Mouse (Mus musculus): ENCODE data around the gene Slc29a2.

Gene Slc29a2

DNA sequence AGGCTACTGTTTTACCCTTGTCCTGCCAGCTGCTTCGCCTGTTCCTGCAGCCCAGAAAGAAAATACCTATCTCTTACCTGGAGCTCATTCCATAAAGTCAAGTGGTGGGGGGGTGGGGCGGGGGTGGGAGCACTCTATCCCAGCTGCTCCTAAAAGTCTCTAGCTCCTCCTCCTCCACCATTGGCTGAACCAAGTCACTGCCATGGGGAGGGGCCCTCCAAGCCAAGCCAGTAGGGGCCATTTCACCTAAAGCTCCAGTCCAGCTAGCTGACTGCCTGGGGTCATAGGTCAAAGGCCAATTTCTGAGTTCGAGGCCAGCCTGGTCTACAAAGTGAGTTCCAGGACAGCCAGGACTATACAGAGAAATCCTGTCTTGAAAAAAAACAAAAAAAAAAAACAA is 9.0 kb downstream of the Slc29a2 start:
- no peak for DNase-seq (ENCODE audit: low spot score in 2 of 2)

DNA sequence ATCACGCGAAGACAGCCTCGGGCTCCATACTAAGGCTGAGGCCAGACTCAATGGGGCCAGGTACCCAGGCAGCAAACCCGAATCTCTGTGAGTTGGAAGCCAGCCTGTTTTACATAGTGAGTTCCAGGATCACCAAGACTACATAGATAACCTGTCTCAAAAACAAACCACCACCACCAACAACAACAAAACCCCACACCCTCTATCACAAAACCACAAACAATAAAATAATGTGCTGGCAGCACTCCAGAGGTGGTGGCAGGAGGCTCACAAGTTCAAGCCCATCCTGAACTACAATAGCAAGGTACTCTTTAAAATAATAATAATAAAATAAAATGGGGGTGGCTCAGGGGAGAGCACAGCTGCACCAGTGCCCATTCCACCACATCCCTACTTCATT is 12.9 kb downstream of the Slc29a2 start:
- DNase-seq (ENCODE audit: low spot score in 2 of 2) = no peak

DNA sequence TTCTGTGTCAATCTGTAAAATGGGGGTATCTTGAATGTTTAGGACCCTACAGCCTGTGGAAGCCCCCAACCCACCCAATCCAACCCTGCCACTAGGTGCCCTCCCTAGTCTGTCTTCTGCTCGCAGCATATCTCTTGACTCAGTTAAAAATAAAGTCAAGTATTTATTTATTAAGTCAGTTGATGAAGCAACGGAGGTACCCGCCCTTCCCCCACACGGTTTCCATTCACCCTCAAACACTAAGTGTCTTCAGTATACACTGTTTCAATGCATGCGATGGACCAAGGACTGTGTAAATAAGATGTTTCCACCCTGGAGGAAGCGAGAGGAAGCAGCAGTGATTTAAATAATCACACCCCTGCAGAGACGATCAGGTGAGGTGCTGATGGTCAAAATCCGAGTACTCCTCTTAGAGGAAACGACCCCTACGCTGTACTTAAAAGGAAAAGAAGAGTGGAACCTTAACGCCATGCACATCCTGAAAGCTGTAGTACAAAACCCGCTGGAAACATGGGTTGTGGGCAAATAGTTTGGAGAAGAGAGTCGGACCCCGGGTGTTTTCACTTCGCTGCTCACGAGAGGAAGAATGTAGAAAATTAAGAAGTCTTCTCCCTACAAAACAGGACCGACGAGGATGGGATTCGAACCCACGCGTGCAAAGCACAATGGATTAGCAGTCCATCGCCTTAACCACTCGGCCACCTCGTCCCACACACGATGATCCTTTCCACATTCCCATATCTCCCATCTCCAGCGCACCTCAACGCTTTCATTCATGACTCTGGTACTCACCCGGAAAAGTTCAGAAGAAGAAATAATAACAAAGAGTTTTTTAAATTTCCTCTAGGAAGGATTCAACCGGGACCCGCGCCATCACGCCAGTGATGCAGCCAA is 14.3 kb downstream of the Slc29a2 start:
- peak; percentile 90 to 91 for DNase-seq (ENCODE audit: low spot score in 2 of 2)

DNA sequence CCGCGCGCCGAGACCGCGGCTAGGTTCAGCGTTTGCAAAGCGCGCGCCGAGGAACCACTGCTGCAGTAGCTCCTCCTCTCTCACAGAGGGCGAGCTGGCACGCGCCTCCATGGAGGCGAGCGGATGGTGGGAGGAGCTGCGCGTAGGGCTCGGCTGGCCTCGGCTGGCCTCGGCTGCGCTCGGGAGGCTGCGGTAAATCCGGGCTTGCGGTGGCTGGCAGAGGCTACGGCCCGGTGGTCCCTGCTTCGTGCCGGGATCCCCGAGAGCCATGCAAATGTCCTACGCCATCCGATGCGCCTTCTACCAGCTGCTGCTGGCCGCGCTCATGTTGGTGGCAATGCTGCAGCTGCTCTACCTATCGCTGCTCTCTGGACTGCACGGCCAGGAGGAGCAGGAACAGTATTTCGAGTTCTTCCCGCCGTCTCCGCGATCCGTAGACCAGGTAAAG is 15.1 kb downstream of the Slc29a2 start, which contains the start of the genes B4gat1 and AC124502.3:
Gene B4gat1 (plus strand): TSS at position 118 of the 448 bp plus-strand sequence.
Gene AC124502.3 (plus strand): TSS at position 183 of the 448 bp plus-strand sequence.
- DNase-seq (ENCODE audit: low spot score in 2 of 2) = peak; percentile 89 to 91

DNA sequence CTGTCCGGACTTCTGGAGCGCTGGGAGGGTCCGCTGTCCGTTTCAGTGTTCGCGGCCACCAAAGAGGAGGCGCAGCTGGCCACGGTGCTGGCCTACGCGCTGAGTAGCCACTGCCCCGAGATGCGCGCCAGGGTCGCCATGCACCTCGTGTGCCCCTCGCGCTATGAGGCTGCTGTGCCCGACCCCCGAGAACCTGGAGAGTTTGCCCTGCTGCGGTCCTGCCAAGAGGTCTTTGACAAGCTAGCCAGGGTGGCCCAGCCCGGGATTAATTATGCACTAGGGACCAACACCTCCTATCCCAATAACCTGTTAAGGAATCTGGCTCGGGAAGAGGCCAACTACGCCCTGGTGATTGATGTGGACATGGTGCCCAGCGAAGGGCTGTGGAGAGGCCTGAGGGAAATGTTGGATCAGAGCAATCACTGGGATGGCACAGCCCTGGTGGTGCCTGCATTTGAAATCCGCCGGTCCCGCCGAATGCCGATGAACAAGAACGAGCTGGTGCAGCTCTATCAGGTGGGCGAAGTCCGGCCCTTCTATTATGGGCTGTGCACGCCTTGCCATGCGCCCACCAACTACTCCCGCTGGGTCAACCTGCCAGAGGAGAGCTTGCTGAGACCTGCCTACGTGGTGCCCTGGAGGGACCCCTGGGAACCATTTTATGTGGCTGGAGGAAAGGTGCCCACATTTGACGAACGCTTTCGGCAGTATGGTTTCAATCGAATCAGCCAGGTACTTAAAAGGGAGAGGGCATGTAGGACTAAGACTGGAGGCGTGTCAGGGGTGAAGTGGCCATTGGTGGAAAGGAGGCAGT is 15.8 kb downstream of the Slc29a2 start:
- DNase-seq (ENCODE audit: low spot score in 2 of 2) = peak in 1 of 2 experiments; percentile 43

GRCm38 (mm10) chr19:5040862-5041523 is 17.3 kb downstream of the Slc29a2 start, which contains the start of gene Brms1:
Gene Brms1 (plus strand): TSS chr19:5041354.
- peak; percentile 93 to 97 for DNase-seq (ENCODE audit: low spot score in 2 of 2)

DNA sequence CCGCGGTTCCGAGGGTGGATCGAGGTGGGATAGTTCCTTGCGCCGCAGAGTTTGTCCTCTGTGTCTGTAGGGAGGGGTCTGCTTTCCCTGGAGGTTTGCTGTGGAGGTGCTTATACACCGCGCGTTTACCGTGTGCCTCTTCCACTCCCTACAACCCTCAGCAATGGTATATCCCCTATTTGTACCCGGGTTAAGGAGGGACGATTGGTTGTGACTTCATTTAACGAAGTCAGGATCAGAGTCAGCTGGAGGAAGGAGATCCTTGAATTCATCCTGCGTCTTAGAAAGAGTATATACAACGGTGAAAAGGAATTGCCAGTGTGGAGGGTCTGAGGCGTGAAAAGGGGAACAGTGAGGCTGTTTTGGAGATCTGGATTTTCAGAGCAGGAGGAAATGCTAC is 17.9 kb downstream of the Slc29a2 start:
- no peak for DNase-seq (ENCODE audit: low spot score in 2 of 2)

GRCm38 (mm10) chr19:5045531-5045930 is 21.9 kb downstream of the Slc29a2 start:
- peak in 1 of 2 experiments; percentile 38 for DNase-seq (ENCODE audit: low spot score in 2 of 2)

DNA sequence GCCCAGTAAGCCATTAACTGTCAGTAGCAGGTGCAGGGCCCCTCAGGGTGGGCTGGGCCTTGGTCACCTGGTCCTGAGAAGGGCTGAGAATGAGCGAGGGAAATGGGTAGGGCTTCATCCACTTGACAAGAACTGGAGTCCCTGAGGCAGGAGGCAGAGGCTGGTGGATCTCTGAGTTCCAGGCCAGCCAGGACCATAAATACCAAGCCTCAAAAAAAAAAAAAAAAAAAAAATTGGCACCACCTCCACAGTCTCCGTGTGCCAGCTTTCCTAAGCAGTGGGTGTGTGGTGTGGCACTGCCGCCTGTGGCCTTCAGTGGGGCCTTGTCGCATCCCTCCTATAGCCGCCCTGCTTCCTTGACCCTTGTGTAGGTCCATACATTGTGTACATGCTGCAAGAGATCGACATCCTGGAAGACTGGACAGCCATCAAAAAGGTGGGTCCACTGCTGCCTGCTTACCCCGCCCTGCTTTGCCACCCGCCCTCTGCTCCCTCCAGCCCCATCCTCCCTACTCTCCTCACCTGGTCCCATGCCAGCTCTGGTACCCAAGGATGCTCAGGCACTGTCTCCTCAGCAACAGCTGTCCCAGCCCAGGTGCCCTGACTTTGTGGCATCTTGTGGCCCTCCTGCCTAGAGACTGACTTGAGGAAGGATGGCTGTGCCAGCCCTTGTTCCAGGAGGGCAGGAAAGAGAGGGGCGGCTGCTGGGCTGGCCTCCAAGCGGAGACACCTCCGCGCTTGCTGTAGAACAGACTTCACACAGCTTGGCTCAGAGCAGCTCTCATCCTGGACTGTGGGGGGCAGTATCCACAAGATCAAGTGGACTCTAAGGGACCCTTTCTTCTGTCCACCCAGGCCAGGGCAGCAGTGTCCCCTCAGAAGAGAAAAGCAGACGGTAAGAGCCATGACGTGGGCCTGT is 24.7 kb downstream of the Slc29a2 start:
- peak in 1 of 2 experiments; percentile 84 for DNase-seq (ENCODE audit: low spot score in 2 of 2)

DNA sequence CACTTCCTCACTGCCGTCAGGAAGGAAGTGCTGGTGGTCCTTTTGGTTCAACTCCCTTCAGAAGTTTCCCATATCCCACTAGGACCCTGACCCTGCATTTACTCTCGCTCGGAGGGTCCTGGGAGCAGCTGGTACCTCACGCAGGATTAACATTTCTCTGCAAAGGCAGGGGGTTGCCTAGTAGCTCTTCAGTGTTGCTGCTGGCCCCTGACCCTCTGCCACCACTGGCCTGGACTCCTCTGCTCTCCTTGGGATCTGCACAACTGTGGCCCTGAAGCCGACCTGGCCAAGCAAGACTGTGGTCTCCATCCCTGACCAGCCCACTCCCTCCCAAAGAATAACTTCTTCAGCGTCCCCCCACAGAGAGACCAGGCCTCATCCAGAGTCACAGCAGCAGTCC is 25.7 kb downstream of the Slc29a2 start:
- no peak for DNase-seq (ENCODE audit: low spot score in 2 of 2)

- peak; percentile 79 to 86 for DNase-seq (ENCODE audit: low spot score in 2 of 2)
Measured at GRCm38 (mm10) chr19:5050047-5050905, 26.6 kb downstream of the Slc29a2 start, which contains the start of gene Rin1. Gene Rin1 (plus strand): TSS chr19:5050481.

DNA sequence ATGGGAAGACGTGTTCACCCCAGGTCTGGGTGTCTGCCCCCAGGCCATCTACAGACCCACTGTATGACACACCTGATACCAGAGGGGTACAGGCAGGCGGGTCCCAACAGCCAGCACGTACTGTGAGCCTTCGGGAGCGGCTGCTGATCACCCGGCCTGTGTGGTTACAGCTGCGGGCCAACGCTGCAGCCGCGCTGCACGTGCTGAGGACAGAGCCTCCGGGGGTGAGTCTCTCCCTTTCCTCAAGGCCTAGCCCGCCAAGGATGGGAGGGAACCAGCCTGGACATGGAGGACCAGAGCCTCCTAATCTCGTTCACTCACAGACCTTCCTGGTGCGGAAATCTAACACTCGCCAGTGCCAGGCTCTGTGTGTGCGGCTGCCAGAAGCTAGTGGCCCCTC is 27.4 kb downstream of the Slc29a2 start:
- no peak for DNase-seq (ENCODE audit: low spot score in 2 of 2)

DNA sequence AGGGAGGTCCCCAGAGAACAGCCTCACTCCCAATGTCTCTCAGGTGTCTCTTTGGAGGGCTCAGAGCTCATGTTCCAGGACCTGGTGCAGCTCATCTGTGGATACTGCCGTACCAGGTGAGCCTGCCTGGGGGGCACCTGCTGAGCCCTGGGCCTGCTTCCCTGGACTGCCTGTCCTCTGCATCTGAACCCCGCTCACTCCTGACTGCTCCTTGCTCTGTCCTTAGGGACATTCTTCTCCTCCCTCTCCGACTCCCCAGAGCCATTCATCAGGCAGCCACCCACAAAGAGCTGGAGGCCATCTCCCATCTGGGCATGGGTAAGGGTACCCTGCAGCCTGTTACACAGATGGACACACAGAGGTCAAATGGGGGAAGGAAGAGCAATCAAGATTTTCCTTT is 27.9 kb downstream of the Slc29a2 start:
- DNase-seq (ENCODE audit: low spot score in 2 of 2) = no peak

DNA sequence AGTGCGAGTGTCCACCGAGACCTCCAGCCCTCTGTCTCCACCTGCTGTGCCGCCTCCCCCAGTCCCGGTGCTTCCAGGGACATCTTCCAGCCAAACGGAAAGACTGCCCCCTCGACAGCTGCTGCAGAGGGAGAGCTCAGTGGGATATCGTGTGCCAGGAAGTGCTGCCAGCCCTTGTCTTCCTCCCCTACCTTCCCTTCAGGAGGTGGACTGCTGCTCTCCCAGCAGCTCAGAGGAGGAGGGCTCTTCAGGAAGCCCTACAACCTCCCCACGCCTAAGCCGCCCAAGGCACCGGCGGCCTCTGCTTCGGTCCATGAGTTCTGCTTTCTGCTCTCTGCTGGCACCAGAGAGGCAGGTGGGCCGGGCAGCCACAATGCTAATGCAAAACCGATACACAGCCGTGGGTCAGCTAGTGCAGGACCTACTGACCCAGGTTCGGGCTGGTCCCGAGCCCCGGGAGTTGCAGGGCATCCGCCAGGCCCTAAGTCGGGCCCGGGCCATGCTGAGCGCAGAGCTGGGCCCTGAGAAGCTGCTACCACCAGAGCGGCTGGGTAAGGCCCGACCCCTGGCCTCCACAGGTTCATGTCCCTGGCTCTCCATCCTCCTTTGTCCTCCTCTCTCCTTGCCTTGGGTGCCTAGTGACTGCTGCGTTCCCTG is 28.6 kb downstream of the Slc29a2 start:
- peak in 1 of 2 experiments; percentile 79 for DNase-seq (ENCODE audit: low spot score in 2 of 2)

DNA sequence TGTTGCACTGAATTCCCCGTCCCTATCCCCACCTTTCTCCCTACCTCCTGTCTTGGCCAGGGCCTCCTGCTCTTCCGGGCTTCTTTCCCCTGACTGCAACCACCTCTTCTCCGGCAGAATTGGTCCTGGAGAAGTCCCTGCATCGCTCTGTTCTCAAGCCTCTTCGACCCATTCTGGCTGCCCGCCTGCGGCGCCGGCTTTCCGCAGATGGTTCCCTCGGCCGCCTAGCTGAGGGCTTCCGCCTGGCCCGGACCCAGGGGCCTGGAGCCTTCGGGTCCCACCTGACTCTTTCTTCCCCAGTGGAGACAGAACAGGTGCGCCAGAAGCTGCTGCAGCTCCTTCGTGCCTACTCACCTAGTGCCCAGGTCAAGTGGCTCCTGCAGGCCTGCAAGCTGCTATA is 29.2 kb downstream of the Slc29a2 start:
- no peak for DNase-seq (ENCODE audit: low spot score in 2 of 2)

DNA sequence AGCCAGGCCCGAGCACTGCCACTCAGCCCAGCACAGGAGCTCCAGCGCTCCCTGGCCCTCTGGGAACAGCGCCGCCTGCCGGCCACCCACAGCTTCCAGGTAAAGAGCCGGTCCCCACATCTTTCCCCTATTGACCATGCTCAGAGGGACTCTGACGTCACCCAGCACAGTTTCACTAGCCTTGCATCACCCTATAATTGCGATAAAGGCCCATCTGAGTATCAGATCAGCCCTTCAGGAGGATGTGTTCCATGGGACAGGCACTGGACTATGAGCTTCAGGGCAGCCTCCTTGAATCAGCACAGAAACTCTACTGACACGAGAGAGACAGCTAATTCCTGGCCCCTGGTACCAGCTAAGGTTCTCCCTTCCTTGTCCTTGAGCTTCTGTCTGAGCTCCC is 30.2 kb downstream of the Slc29a2 start:
- no peak for DNase-seq (ENCODE audit: low spot score in 2 of 2)

- no peak for DNase-seq (ENCODE audit: low spot score in 2 of 2)
Measured at GRCm38 (mm10) chr19:5056251-5056650, 32.6 kb downstream of the Slc29a2 start.

GRCm38 (mm10) chr19:5057876-5058775 is 34.5 kb downstream of the Slc29a2 start:
- DNase-seq (ENCODE audit: low spot score in 2 of 2) = no peak
